In the genomic region with DNA sequence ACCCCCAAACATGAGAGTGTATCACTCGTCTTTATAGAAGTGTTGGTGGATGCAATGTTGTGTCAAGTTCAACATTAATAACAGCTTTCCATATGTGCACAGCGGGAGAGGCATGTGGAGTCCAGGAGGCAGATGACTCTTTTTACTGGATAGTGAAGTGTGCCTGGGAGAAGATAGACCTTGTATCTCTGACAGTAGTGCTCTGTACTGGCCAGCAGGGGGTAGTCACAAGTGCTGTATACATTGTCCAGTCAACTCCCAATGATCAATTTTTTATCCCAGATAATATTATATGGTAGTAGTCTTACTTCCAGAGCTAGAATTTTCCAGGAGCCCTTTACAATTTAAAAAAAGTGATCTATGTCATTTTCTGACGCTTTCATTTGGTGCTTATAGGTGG, we compare ENCODE assay signal across 10 mouse cellular contexts. TPM values are rescaled to one million over a fixed set of nuclear protein-coding genes. Genes with fewer than 3 reads are reported as not detected.
DNase-seq lines count a peak whose midpoint lies in the region; ATAC-seq and TF ChIP-seq lines count a peak whose summit lies in the region.
"Had no signal": no experiment of that assay in that cellular context is flagged by ENCODE, and none has a peak within 500 bp of the region (broad histone marks: within the 10 kb centered on the region; RNA-seq: fewer than 3 reads in every experiment).

No protein-coding gene starts in this region.

- no peaks in the 10 kb centered on the region for H3K79me2 ChIP-seq in liver, adult 2 months (ENCODE audit: control insufficient read depth, insufficient read depth, low read length)

- H3K27ac ChIP-seq in forebrain, embryonic 14.5 days (ENCODE audit: low read depth, low read length): no peak overlapping the region
- no peak overlapping the region for H3K27ac ChIP-seq in forebrain, embryonic 15.5 days (replicated peaks)
- no peak overlapping the region for H3K27ac ChIP-seq in liver, adult 2 months (replicated peaks; ENCODE audit: insufficient read depth, low read depth, low read length)

- DNase-seq in forebrain, embryonic 14.5 days (ENCODE audit: low spot score): peak; percentile 20
- DNase-seq in liver, adult 2 months (ENCODE audit: extremely low read depth, low read depth, low spot score): peak; percentile 9
- no peak for DNase-seq in liver
- peak; percentile 12 for DNase-seq in adipocyte (ENCODE audit: low spot score)
- DNase-seq in lung, postnatal 36 days: peak; percentile 38
- no peak for DNase-seq in heart, postnatal 25 days (ENCODE audit: low spot score)
- DNase-seq in frontal cortex, postnatal 10 days (ENCODE audit: low spot score in 2 of 2): no peak
- DNase-seq: thymus, adult 2 months had no signal

- H3K4me3 ChIP-seq in forebrain, embryonic 14.5 days (ENCODE audit: low read depth, low read length): no peak overlapping the region
- H3K4me3 ChIP-seq in forebrain, embryonic 15.5 days: no peak overlapping the region
- H3K4me3 ChIP-seq in liver, adult 2 months (ENCODE audit: insufficient read depth, low read depth, low read length): no peak overlapping the region

- no peak overlapping the region for H3K4me2 ChIP-seq in forebrain, embryonic 14.5 days (ENCODE audit: low read length)
- no peak overlapping the region for H3K4me2 ChIP-seq in forebrain, embryonic 15.5 days (replicated peaks)
- H3K4me2 ChIP-seq: heart, embryonic 11.5 days had no signal

- no peaks in the 10 kb centered on the region for H3K4me1 ChIP-seq in forebrain, embryonic 14.5 days (ENCODE audit: control insufficient read depth, insufficient read depth, low read length)
- H3K4me1 ChIP-seq in forebrain, embryonic 15.5 days: no peaks in the 10 kb centered on the region
- H3K4me1 ChIP-seq in liver, adult 2 months (ENCODE audit: control insufficient read depth, insufficient read depth, low read length): no peaks in the 10 kb centered on the region

- WGBS in forebrain, embryonic 14.5 days: 60% methylated on average over 3 of the region's 3 CpGs
- 53% methylated on average over 3 of the region's 3 CpGs for WGBS in forebrain, embryonic 15.5 days
- 62% methylated on average over 3 of the region's 3 CpGs for WGBS in liver, adult 2 months

- H3K9ac ChIP-seq in forebrain, embryonic 14.5 days (ENCODE audit: low read length): no peak overlapping the region
- H3K9ac ChIP-seq in forebrain, embryonic 15.5 days (replicated peaks): no peak overlapping the region
- no peak overlapping the region for H3K9ac ChIP-seq in liver, adult 2 months (ENCODE audit: low read depth, low read length)

- no peaks in the 10 kb centered on the region for H3K27me3 ChIP-seq in forebrain, embryonic 14.5 days (replicated peaks; ENCODE audit: control insufficient read depth, insufficient read depth, low read length)
- no peaks in the 10 kb centered on the region for H3K27me3 ChIP-seq in forebrain, embryonic 15.5 days
- H3K27me3 ChIP-seq in liver, adult 2 months (ENCODE audit: control insufficient read depth, insufficient read depth, low read length): no peaks in the 10 kb centered on the region

- 0 out of 2 replicates have a peak, but pooled peaks have one; percentile 18 for TF ChIP-seq CTCF in liver, adult 2 months (IDR thresholded peaks at IDR 0.05; ENCODE audit: low read depth, low read length)

- ATAC-seq in forebrain, embryonic 14.5 days: no peak
- ATAC-seq in forebrain, embryonic 15.5 days (replicated peaks): no peak

- no peak for TF ChIP-seq POLR2A in liver, adult 2 months (IDR thresholded peaks at IDR 0.05; ENCODE audit: extremely low read depth, insufficient read depth, low read length)

- H3K36me3 ChIP-seq in forebrain, embryonic 14.5 days (ENCODE audit: control insufficient read depth, insufficient read depth, low read length): no peaks in the 10 kb centered on the region
- no peaks in the 10 kb centered on the region for H3K36me3 ChIP-seq in forebrain, embryonic 15.5 days
- no peaks in the 10 kb centered on the region for H3K36me3 ChIP-seq in liver, adult 2 months (ENCODE audit: control insufficient read depth, insufficient read depth, low read length)

- no peaks in the 10 kb centered on the region for H3K9me3 ChIP-seq in forebrain, embryonic 14.5 days (replicated peaks; ENCODE audit: control insufficient read depth, low read length)
- no peaks in the 10 kb centered on the region for H3K9me3 ChIP-seq in forebrain, embryonic 15.5 days

- intact Hi-C loops in heart, postnatal 25 days (cut with DNase I): loop anchor here (1.0 to 10.0 kb wide), 4 partner anchors 142 to 461 kb away; partner anchors contain the start of gene Nuf2

RNA-seq across cellular contexts. Expression of gene Rgs5, which starts 18.8 kb away (rescaled TPM):
- 17.2 and 24.5 TPM in 2 replicates for polyA plus RNA-seq in forebrain, embryonic 14.5 days (2014; fragmentation: Nextera tagmentation; extraction: Ambion mirVana)
- polyA plus RNA-seq in forebrain, embryonic 15.5 days (2015; fragmentation: Nextera tagmentation; extraction: Ambion mirVana): 18.1 and 18.7 TPM in 2 replicates
- total RNA-seq in liver, adult 2 months (2014; rRNA removed): 31.3 and 46.8 TPM in 2 replicates
- 6.9 and 7.5 TPM in 2 replicates for polyA plus RNA-seq in liver, adult 2 months (2012; rRNA removed)
- 100 to 1,000 TPM; 278 to 331 TPM for total RNA-seq in heart, postnatal 25 days (2021)

Comparison
In these comparisons a context has a peak if more than half of its experiments do, and no peak if none do; other contexts are left out.
1. DNase-seq: peak in forebrain, embryonic 14.5 days (single experiment), liver, adult 2 months (single experiment), adipocyte (single experiment) and lung, postnatal 36 days (single experiment); none in liver (single experiment), heart, postnatal 25 days (single experiment) and frontal cortex, postnatal 10 days (0 of 2).